Mouse (Mus musculus) lung, postnatal 0 days (tissue): ENCODE data around the gene Sytl1. TPM values are rescaled to one million over a fixed set of nuclear protein-coding genes. Genes with fewer than 3 reads are reported as not detected.

Experiments used
- ATAC-seq: fragments of 200-750 bp; cut with Nextera tagmentation; 2 replicates; pipeline ENCODE4 v1.8.0; 2017; ENCODE audit warnings: moderate library complexity
- DNase-seq: peaks from one replicate; pipeline ENCODE4 v3.0.0-alpha.2; 2016; ENCODE audit warnings: low spot score
- H3K27ac ChIP-seq: fragments of 300-500 bp; sonication (generic); 2 replicates; pipeline ENCODE4 v1.5.1; 2014; ENCODE audit warnings: antibody characterized with exemption, mild to moderate bottlenecking, low read length, mixed read lengths
- H3K27me3 ChIP-seq: fragments of 300-500 bp; sonication (generic); replicated peaks from 2 replicates; pipeline ENCODE4 v1.6.1; 2014; ENCODE audit warnings: low read length, mixed read lengths; ENCODE audit not compliant: insufficient read depth
- H3K36me3 ChIP-seq: fragments of 300-500 bp; sonication (generic); 2 replicates; pipeline ENCODE4 v1.6.1; 2014; ENCODE audit warnings: low read length, mixed read lengths; ENCODE audit not compliant: insufficient read depth
- H3K4me1 ChIP-seq: fragments of 300-500 bp; sonication (generic); 2 replicates; pipeline ENCODE4 v1.6.1; 2014; ENCODE audit warnings: antibody characterized with exemption, low read depth, low read length, mixed read lengths; ENCODE audit not compliant: insufficient read depth
- H3K4me2 ChIP-seq: fragments of 300-500 bp; sonication (generic); replicated peaks from 2 replicates; pipeline ENCODE4 v1.6.1; 2014; ENCODE audit warnings: low read depth, mild to moderate bottlenecking, low read length, moderate library complexity, mixed read lengths
- H3K4me3 ChIP-seq: fragments of 300-500 bp; sonication (generic); 2 replicates; pipeline ENCODE4 v1.5.1; 2014; ENCODE audit warnings: low read depth, low read length
- H3K9ac ChIP-seq: fragments of 300-500 bp; sonication (generic); replicated peaks from 2 replicates; pipeline ENCODE4 v1.6.1; 2014; ENCODE audit warnings: low read depth, mild to moderate bottlenecking
- H3K9me3 ChIP-seq: fragments of 300-500 bp; sonication (generic); 2 replicates; pipeline ENCODE4 v1.6.1; 2016; ENCODE audit warnings: low read length, mixed read lengths
- CTCF ChIP-seq: IDR thresholded peaks from 2 replicates; pipeline ENCODE4 v1.5.1; 2016; ENCODE audit warnings: antibody characterized with exemption, mild to moderate bottlenecking
- EP300 ChIP-seq: IDR thresholded peaks from 2 replicates; pipeline ENCODE4 v1.6.1; 2016; ENCODE audit warnings: antibody characterized with exemption, mild to moderate bottlenecking, control low read depth
- WGBS: fragments of 180-500 bp; shearing (Covaris S2); extraction: QIAGEN DNeasy Blood & Tissue Kit; methylation state at CpG from one replicate; pipeline ENCODE4 v1.1.7; 2014; 5-methylcytosine and 5-hydroxymethylcytosine counted together
- polyA plus RNA-seq: library from polyadenylated mRNA; unstranded; fragments of >200 nt; fragmentation: Nextera tagmentation; extraction: Ambion mirVana; gene quantifications from 2 replicates; pipeline ENCODE4 v1.2.1, GENCODE M21; 2015

Sytl1 gene
- polyA plus RNA-seq, 1 experiment from 2014 or later, result 3.3 TPM

- Histone ChIP-seq H3K4me2 (no peak overlapping the region), H3K4me3 (no peak overlapping the region), H3K4me1 (no peaks in the 10 kb centered on the region), H3K9me3 (no peaks in the 10 kb centered on the region), H3K27ac (no peak overlapping the region), H3K27me3 (no peaks in the 10 kb centered on the region), H3K9ac (no peak overlapping the region), H3K36me3 (no peaks in the 10 kb centered on the region)
- ATAC-seq, result no peak
- no peak for TF ChIP-seq EP300
- no peak for TF ChIP-seq CTCF
- DNase-seq, result no peak
- WGBS, result 37% methylated on average over 4 of the region's 4 CpGs
These were observed 19.7 kb upstream of the Sytl1 start for GRCm38 (mm10) chr4:133282656-133283055.

- Histone ChIP-seq H3K4me3 (no peak overlapping the region), H3K4me1 (no peaks in the 10 kb centered on the region), H3K27ac (no peak overlapping the region), H3K27me3 (no peaks in the 10 kb centered on the region), H3K4me2 (no peak overlapping the region), H3K36me3 (no peaks in the 10 kb centered on the region), H3K9ac (0 out of 2 replicates have a peak overlapping the region, but pooled peaks have one; percentile 12), H3K9me3 (no peaks in the 10 kb centered on the region)
- 18% methylated on average over 5 of the region's 5 CpGs for WGBS
- no peak for TF ChIP-seq EP300
- TF ChIP-seq CTCF, result no peak
- ATAC-seq, result no peak
- no peak for DNase-seq
These were observed 19.1 kb upstream of the Sytl1 start for GRCm38 (mm10) chr4:133281951-133282481.

GRCm38 (mm10) chr4:133281513-133281912 lies 18.6 kb upstream of the Sytl1 start:
- no peaks in the 10 kb centered on the region for H3K36me3 ChIP-seq
- ATAC-seq, result no peak
- H3K27ac ChIP-seq, result no peak overlapping the region
- DNase-seq, result no peak
- H3K9ac ChIP-seq, result 0 out of 2 replicates have a peak overlapping the region, but pooled peaks have one; percentile 12
- no peaks in the 10 kb centered on the region for H3K27me3 ChIP-seq
- H3K4me2 ChIP-seq, result no peak overlapping the region
- TF ChIP-seq EP300, result no peak
- TF ChIP-seq CTCF, result no peak
- 30% methylated on average over 7 of the region's 7 CpGs for WGBS
- H3K9me3 ChIP-seq, result no peaks in the 10 kb centered on the region
- H3K4me3 ChIP-seq, result no peak overlapping the region
- peaks cover 3% of the 10 kb centered on the region; the same call in 1 of the 2 replicates for H3K4me1 ChIP-seq

GRCm38 (mm10) chr4:133278482-133278881 lies 15.6 kb upstream of the Sytl1 start:
- no peak for DNase-seq
- no peaks in the 10 kb centered on the region for H3K9me3 ChIP-seq
- 82% methylated on average over 3 of the region's 3 CpGs for WGBS
- peaks cover 4% of the 10 kb centered on the region; the same call in 1 of the 2 replicates for H3K4me1 ChIP-seq
- no peaks in the 10 kb centered on the region for H3K36me3 ChIP-seq
- H3K27me3 ChIP-seq, result no peaks in the 10 kb centered on the region
- no peak overlapping the region for H3K4me2 ChIP-seq
- TF ChIP-seq EP300, result no peak
- no peak for TF ChIP-seq CTCF
- H3K4me3 ChIP-seq, result no peak overlapping the region
- no peak overlapping the region for H3K27ac ChIP-seq
- 0 out of 2 replicates have a peak overlapping the region, but pooled peaks have one; percentile 82 for H3K9ac ChIP-seq
- no peak for ATAC-seq

GRCm38 (mm10) chr4:133278067-133278466 lies 15.2 kb upstream of the Sytl1 start:
- TF ChIP-seq EP300, result no peak; the same call in 1 of the 2 replicates
- TF ChIP-seq CTCF, result no peak
- Histone ChIP-seq H3K36me3 (no peaks in the 10 kb centered on the region), H3K4me2 (peak overlapping the region; percentile 82), H3K9me3 (no peaks in the 10 kb centered on the region), H3K27ac (peak overlapping the region; percentile 90), H3K27me3 (no peaks in the 10 kb centered on the region), H3K9ac (0 out of 2 replicates have a peak overlapping the region, but pooled peaks have one; percentile 82), H3K4me1 (peaks cover 4% of the 10 kb centered on the region; the same call in 1 of the 2 replicates), H3K4me3 (peak overlapping the region; percentile 62)
- ATAC-seq (no peak), DNase-seq (no peak)
- 16% methylated on average over 6 of the region's 6 CpGs for WGBS

GRCm38 (mm10) chr4:133277104-133278026 lies 14.5 kb upstream of the Sytl1 start, which contains the start of gene Tmem222:
TSS of gene Tmem222 (minus strand) at chr4:133277792.
- H3K9ac ChIP-seq, result peak within 1 kb of the TSS; percentile 82
- H3K4me1 ChIP-seq, result peaks cover 4% of the 10 kb centered on the region; the same call in 1 of the 2 replicates
- H3K27me3 ChIP-seq, result no peaks in the 10 kb centered on the region
- peak within 1 kb of the TSS; percentile 90 for H3K27ac ChIP-seq
- H3K9me3 ChIP-seq, result no peaks in the 10 kb centered on the region
- peak within 1 kb of the TSS; percentile 82 for H3K4me2 ChIP-seq
- H3K36me3 ChIP-seq, result no peaks in the 10 kb centered on the region
- DNase-seq, result peak; percentile 96
- WGBS, result 2% methylated on average over 73 of the region's 73 CpGs
- peak; percentile 97 for ATAC-seq
- peak within 1 kb of the TSS; percentile 62 for H3K4me3 ChIP-seq
- TF ChIP-seq CTCF (no peak), EP300 (no peak)
